In the genomic region with DNA sequence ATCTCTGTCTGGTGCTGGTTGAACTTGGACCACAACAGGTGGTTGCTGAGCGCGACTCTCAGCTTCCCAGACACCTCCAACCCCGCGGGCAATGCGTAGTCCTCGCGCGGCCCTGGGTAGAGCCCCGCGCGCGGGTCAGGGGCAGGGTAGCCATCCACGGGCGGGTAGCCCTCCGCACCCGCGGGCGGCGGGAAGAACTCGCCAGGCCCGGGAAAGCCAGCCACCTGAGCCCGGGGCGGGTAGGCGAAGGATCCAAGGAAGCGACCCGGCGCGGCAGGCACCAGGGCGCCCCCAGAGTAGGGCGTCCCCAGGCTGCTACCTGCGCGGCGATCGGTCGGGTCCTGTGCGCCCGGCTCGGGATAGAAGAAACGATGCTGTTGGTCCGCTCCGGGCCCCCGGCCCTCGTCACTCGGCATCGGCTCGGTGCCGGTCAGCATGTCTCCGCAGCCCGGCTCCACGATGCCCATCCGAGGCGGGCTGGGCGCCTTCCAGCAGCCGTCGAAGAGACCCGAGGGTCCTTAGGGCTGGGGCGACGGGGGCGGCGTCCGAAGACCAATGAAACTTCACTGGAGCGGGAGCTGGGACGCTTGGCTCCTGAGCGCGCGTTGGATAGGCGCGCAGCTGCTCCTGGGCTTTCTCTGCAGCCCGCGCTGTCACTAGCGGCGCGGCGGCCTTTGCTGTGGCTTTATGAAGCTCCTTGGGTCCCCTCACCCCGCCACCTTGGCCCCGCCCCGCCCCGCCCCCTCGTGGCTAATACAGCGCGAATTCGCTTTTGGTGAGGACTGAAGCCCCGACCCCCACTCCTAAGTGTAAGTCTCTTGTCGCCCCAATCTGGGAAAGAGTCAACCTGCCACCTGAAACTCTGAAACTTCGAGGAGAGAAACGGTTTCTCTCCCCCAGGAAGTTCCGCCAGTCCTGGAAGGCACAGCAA, we compare ENCODE assay signal across 8 mouse cellular contexts. TPM values are rescaled to one million over a fixed set of nuclear protein-coding genes. Genes with fewer than 3 reads are reported as not detected.
DNase-seq lines count a peak whose midpoint lies in the region; ATAC-seq and TF ChIP-seq lines count a peak whose summit lies in the region.

A gene (minus strand): TSS at position 661 of the 931 bp plus-strand sequence.

- peak within 1 kb of the TSS; percentile 49 for H3K4me3 ChIP-seq in heart, postnatal 0 days (ENCODE audit: low read depth, low read length)
- peak within 1 kb of the TSS; percentile 52 for H3K4me3 ChIP-seq in bone marrow, adult 2 months (replicated peaks; ENCODE audit: control insufficient read depth, low read depth, low read length)

- ATAC-seq in heart, postnatal 0 days (ENCODE audit: insufficient read depth, low read depth) = no peak
- ATAC-seq in inflammation-experienced regulatory T-cells, adult 6 months = peak; percentile 64

- H3K4me2 ChIP-seq in heart, postnatal 0 days (ENCODE audit: low read depth, low read length) = peak within 1 kb of the TSS; percentile 73

- no peak within 1 kb of the TSS for H3K9ac ChIP-seq in heart, postnatal 0 days (replicated peaks; ENCODE audit: low read depth, low read length)

- H3K27me3 ChIP-seq in heart, postnatal 0 days (ENCODE audit: control insufficient read depth, insufficient read depth, low read length) = peaks cover 74% of the 10 kb centered on the region

- no peak for TF ChIP-seq CTCF in heart, postnatal 0 days (IDR thresholded peaks at IDR 0.05; ENCODE audit: low read depth)
- TF ChIP-seq CTCF in bone marrow, adult 2 months (IDR thresholded peaks at IDR 0.05; ENCODE audit: control insufficient read depth, insufficient read depth, low read length) = no peak

- no peak for TF ChIP-seq EP300 in heart, postnatal 0 days (IDR thresholded peaks at IDR 0.05; ENCODE audit: low read depth)

- H3K36me3 ChIP-seq in heart, postnatal 0 days (replicated peaks; ENCODE audit: control insufficient read depth, insufficient read depth, low read length) = no peaks in the 10 kb centered on the region

- intact Hi-C loops in heart, postnatal 25 days (cut with DNase I) = no loop called here

- H3K4me1 ChIP-seq in heart, postnatal 0 days (ENCODE audit: control insufficient read depth, insufficient read depth) = peaks cover 5% of the 10 kb centered on the region; the same call in 1 of the 2 replicates
- no peaks in the 10 kb centered on the region for H3K4me1 ChIP-seq in bone marrow, adult 2 months (ENCODE audit: control insufficient read depth, insufficient read depth, low read length)

- H3K27ac ChIP-seq in heart, postnatal 0 days (ENCODE audit: low read depth) = no peak within 1 kb of the TSS
- H3K27ac ChIP-seq in bone marrow, adult 2 months (ENCODE audit: control insufficient read depth, insufficient read depth, low read depth, low read length, poor library complexity) = peak within 1 kb of the TSS; percentile 38; the same call in 1 of the 2 replicates

- DNase-seq in heart, postnatal 0 days (ENCODE audit: low spot score) = no peak
- DNase-seq in heart, postnatal 25 days (ENCODE audit: low spot score) = no peak
- peak; percentile 62 for DNase-seq in neural tube, embryonic 10.5 days (ENCODE audit: extremely low spot score, low spot score)
- no peak for DNase-seq in layer of hippocampus, postnatal 14 days (ENCODE audit: low spot score in 2 of 2)
- no peak for DNase-seq in frontal cortex, postnatal 25 days (ENCODE audit: low spot score in 2 of 2)
- DNase-seq in adrenal gland, adult 8-10 months = no peak

- WGBS in heart, postnatal 0 days = under 1% methylated on average over 78 of the region's 87 CpGs
- under 1% methylated on average over 87 of the region's 87 CpGs for WGBS in bone marrow, adult 2 months

- no peaks in the 10 kb centered on the region for H3K9me3 ChIP-seq in heart, postnatal 0 days (replicated peaks; ENCODE audit: control insufficient read depth, low read length)

- TF ChIP-seq POLR2A in bone marrow, adult 2 months (IDR thresholded peaks at IDR 0.05; ENCODE audit: borderline replicate concordance, control insufficient read depth, low read depth, low read length) = no peak

RNA-seq across cellular contexts. Expression of the gene that starts here (rescaled TPM):
- not detected in 2 replicates for total RNA-seq in heart, postnatal 0 days (2014; rRNA removed; ENCODE audit: low replicate concordance)
- polyA plus RNA-seq in heart, postnatal 0 days (2015; fragmentation: Nextera tagmentation; extraction: Ambion mirVana) = not detected in 2 replicates
- not detected for total RNA-seq in heart, postnatal 25 days (2021)
- 0.77 and 2.2 TPM in 2 replicates for polyA plus RNA-seq in bone marrow, adult 2 months (2011; ENCODE audit: insufficient read depth, insufficient read length, low replicate concordance, missing spikeins)
- 10 to 100 TPM in 1 of 3 experiments, 1 to 10 TPM in 2; 3.4 to 20.9 (median 3.6) TPM for polyA plus RNA-seq in inflammation-experienced regulatory T-cells, adult 6 months (2017; shearing (Covaris generic))
- total RNA-seq in layer of hippocampus, postnatal 14 days (2021) = under 1 TPM in 1 of 2 experiments, not detected in 1; 0.19 TPM
- total RNA-seq in adrenal gland, adult 8-10 months (2022) = under 1 TPM; 0.31 to 0.51 (median 0.48) TPM
